Mouse (Mus musculus) liver, embryonic 13.5 days (tissue): Measurements from ENCODE around the gene Ncapd2. TPM values are rescaled to one million over a fixed set of nuclear protein-coding genes. Genes with fewer than 3 reads are reported as not detected.
A peak's percentile ranks its signal among the peaks of the same experiment; 100 is the strongest.

ENCODE experiments used
- ATAC-seq: fragments of 200-750 bp; cut with Nextera tagmentation; 2 replicates; pipeline ENCODE4 v1.8.0; 2017; ENCODE audit warnings: low read depth, mild to moderate bottlenecking, moderate number of reproducible peaks, moderate library complexity
- DNase-seq: peaks from one replicate; pipeline ENCODE4 v3.0.0; 2022
- H3K27ac ChIP-seq: fragments of 300-500 bp; sonication (generic); 2 replicates; pipeline ENCODE4 v1.5.1; 2015; ENCODE audit warnings: moderate library complexity, mild to moderate bottlenecking, inconsistent platforms
- H3K27me3 ChIP-seq: fragments of 300-500 bp; sonication (generic); 2 replicates; pipeline ENCODE4 v1.6.1; 2015; ENCODE audit warnings: mild to moderate bottlenecking, inconsistent platforms
- H3K36me3 ChIP-seq: fragments of 300-500 bp; sonication (generic); 2 replicates; pipeline ENCODE4 v1.6.1; 2015; ENCODE audit warnings: mild to moderate bottlenecking, inconsistent platforms
- H3K4me1 ChIP-seq: fragments of 300-500 bp; sonication (generic); replicated peaks from 2 replicates; pipeline ENCODE4 v1.6.1; 2015; ENCODE audit warnings: inconsistent platforms
- H3K4me2 ChIP-seq: fragments of 300-500 bp; sonication (generic); 2 replicates; pipeline ENCODE4 v1.6.1; 2015; ENCODE audit warnings: inconsistent platforms, mild to moderate bottlenecking, moderate library complexity
- H3K4me3 ChIP-seq: fragments of 300-500 bp; sonication (generic); replicated peaks from 2 replicates; pipeline ENCODE4 v1.5.1; 2015; ENCODE audit warnings: mild to moderate bottlenecking, inconsistent platforms
- H3K9ac ChIP-seq: fragments of 300-500 bp; sonication (generic); 2 replicates; pipeline ENCODE4 v1.6.1; 2015; ENCODE audit warnings: mild to moderate bottlenecking, inconsistent platforms
- H3K9me3 ChIP-seq: fragments of 300-500 bp; sonication (generic); replicated peaks from 2 replicates; pipeline ENCODE4 v1.6.1; 2016; ENCODE audit warnings: inconsistent platforms
- WGBS: fragments of 180-500 bp; shearing (Covaris S2); methylation state at CpG from one replicate; pipeline ENCODE4 v1.1.7; 2015; ENCODE audit not compliant: insufficient replicate concordance; 5-methylcytosine and 5-hydroxymethylcytosine counted together
- polyA plus RNA-seq: library from polyadenylated mRNA; unstranded; fragments of >200 nt; fragmentation: Nextera tagmentation; extraction: Ambion mirVana; gene quantifications from 2 replicates; pipeline ENCODE4 v1.2.1, GENCODE M21; 2015

Ncapd2 gene
- polyA plus RNA-seq, 1 experiment from 2014 or later = 94.5 TPM

DNA sequence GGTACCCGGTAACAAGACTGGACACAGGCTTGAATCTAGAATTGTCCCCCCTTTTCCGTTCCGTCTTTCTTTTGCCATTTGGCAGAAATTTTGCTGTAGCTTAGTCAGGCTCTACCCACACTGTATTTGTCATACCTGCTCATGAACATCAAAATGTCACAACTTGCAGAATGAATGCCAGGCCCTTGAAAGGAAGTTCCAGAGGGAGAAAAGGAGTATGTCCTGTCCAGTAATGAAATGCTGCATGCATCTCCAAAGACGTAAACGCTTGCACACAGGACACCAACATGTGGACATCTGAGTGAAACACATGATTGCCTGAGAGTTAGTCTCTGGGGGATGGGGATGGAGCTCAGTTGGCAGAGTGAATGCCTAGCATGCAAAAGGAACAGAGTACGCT, 22.2 kb upstream of the Ncapd2 start:
- Histone ChIP-seq H3K9ac (no peak overlapping the region), H3K27me3 (peaks cover 29% of the 10 kb centered on the region), H3K4me1 (peaks cover 16% of the 10 kb centered on the region), H3K36me3 (no peaks in the 10 kb centered on the region), H3K4me3 (no peak overlapping the region), H3K4me2 (no peak overlapping the region), H3K9me3 (no peaks in the 10 kb centered on the region), H3K27ac (no peak overlapping the region)
- ATAC-seq (no peak), DNase-seq (no peak)
- 71% methylated on average over 6 of the region's 6 CpGs for WGBS

DNA sequence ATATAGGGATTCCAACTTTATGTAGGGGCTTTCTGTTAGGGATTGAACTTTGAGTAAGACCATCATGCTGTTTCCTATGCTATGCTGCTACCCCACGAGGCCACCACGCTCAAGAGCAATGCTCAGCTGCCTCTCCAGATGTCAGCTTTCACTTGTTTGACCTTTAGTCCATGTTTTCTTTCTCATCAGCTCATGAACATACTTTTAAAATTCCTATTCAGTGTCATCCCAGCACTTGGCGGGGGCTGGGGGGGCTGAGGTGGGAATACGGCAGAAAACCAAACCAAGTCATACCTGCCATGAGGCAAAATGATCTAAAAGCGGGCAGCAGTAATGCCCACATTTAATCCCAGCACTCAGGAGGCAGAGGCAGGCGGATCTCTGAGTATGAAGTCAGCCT, 21.6 kb upstream of the Ncapd2 start:
- H3K27me3 ChIP-seq = peaks cover 29% of the 10 kb centered on the region
- H3K9me3 ChIP-seq = no peaks in the 10 kb centered on the region
- peaks cover 16% of the 10 kb centered on the region for H3K4me1 ChIP-seq
- WGBS = 53% methylated on average over 6 of the region's 6 CpGs
- H3K4me3 ChIP-seq = no peak overlapping the region
- no peak overlapping the region for H3K9ac ChIP-seq
- no peak overlapping the region for H3K27ac ChIP-seq
- no peak for ATAC-seq
- H3K36me3 ChIP-seq = no peaks in the 10 kb centered on the region
- H3K4me2 ChIP-seq = no peak overlapping the region
- no peak for DNase-seq

DNA sequence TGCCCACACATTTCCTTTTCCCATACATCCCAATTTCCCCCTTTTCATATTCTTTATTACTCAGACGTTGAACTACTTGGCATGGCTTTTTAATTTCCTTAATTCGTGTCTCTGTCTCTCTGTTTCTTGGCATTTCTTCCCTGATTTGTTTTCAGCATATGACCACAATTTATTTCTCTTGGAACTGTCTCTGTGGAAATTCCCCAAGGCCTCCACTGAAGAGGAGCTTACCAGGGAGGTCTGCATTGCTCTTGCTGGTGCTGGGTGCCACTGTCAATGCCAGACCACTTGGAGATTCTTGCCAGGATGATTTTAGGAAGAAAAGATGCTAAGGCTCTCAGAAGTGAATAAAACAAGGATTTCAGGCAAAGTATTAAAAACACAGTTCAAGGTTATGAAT, 21.1 kb upstream of the Ncapd2 start:
- H3K9ac ChIP-seq = no peak overlapping the region
- H3K27me3 ChIP-seq = peaks cover 29% of the 10 kb centered on the region
- DNase-seq (no peak), ATAC-seq (no peak)
- no peak overlapping the region for H3K4me3 ChIP-seq
- H3K27ac ChIP-seq = no peak overlapping the region
- no peaks in the 10 kb centered on the region for H3K36me3 ChIP-seq
- 37% methylated on average over 2 of the region's 2 CpGs for whole genome bisulfite sequencing
- no peaks in the 10 kb centered on the region for H3K9me3 ChIP-seq
- no peak overlapping the region for H3K4me2 ChIP-seq
- peaks cover 16% of the 10 kb centered on the region for H3K4me1 ChIP-seq

- Histone ChIP-seq H3K9me3 (no peaks in the 10 kb centered on the region), H3K36me3 (no peaks in the 10 kb centered on the region)
- ATAC-seq = no peak
Measured at GRCm38 (mm10) chr6:125210436-125210835, 18.9 kb upstream of the Ncapd2 start.

DNA sequence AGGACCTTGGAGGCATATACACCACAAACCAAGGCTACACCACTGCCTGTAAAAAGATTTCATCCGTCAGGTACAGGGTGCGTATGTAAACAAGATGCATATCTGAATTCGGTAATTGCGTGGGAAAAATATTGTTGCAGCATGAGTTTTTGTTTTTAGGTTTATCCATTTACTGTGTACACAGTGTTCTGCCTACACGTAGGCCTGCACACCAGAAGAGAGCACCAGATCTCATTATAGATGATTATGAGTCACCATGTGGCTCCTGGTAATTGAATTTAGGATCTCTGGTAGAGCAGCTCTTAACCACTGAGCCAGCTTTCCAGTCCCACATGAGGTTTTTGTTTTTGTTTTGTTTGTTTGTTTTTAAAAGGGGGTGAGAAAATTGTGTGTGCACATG, 5.7 kb upstream of the Ncapd2 start:
- H3K36me3 ChIP-seq = peaks cover 25% of the 10 kb centered on the region
- no peak for DNase-seq
- no peaks in the 10 kb centered on the region for H3K9me3 ChIP-seq
- peaks cover 14% of the 10 kb centered on the region for H3K4me1 ChIP-seq
- no peaks in the 10 kb centered on the region for H3K27me3 ChIP-seq
- no peak for ATAC-seq
- WGBS = 85% methylated on average over 5 of the region's 5 CpGs
- H3K9ac ChIP-seq = no peak overlapping the region
- no peak overlapping the region for H3K4me3 ChIP-seq
- H3K27ac ChIP-seq = no peak overlapping the region
- no peak overlapping the region for H3K4me2 ChIP-seq

More at GRCm38 (mm10) chr6:125210436-125210835, 18.9 kb upstream of the Ncapd2 start:
- Histone ChIP-seq H3K4me3 (no peak overlapping the region), H3K4me2 (no peak overlapping the region), H3K27me3 (peaks cover 29% of the 10 kb centered on the region), H3K9ac (no peak overlapping the region), H3K4me1 (no peaks in the 10 kb centered on the region), H3K27ac (no peak overlapping the region)
- WGBS = 62% methylated on average over 1 of the region's 1 CpGs
- DNase-seq = no peak

DNA sequence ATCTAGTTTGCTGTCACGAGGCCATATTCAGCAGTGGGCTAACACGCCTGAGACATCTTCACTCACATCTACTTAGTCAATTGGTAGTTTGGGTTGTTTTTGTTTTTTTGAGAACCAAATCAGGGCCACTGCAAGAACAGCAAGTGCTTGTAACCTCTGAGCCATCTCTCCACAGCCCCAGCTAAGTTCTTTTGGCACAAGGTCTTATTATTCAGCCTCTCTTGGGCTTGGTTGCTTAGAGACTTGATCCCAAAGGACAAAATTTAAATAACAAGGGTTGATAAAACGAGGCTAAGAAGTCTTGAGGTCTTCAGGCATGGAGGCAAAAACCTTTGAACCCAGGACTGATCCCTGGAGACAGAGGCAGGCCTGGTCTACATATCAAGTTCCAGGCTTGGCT, 4.8 kb upstream of the Ncapd2 start:
- Histone ChIP-seq H3K27ac (no peak overlapping the region), H3K4me3 (no peak overlapping the region), H3K9ac (no peak overlapping the region), H3K36me3 (peaks cover 25% of the 10 kb centered on the region), H3K4me2 (no peak overlapping the region), H3K27me3 (no peaks in the 10 kb centered on the region), H3K9me3 (no peaks in the 10 kb centered on the region), H3K4me1 (peaks cover 14% of the 10 kb centered on the region)
- ATAC-seq (no peak), DNase-seq (no peak)
- WGBS = 78% methylated on average over 3 of the region's 3 CpGs

DNA sequence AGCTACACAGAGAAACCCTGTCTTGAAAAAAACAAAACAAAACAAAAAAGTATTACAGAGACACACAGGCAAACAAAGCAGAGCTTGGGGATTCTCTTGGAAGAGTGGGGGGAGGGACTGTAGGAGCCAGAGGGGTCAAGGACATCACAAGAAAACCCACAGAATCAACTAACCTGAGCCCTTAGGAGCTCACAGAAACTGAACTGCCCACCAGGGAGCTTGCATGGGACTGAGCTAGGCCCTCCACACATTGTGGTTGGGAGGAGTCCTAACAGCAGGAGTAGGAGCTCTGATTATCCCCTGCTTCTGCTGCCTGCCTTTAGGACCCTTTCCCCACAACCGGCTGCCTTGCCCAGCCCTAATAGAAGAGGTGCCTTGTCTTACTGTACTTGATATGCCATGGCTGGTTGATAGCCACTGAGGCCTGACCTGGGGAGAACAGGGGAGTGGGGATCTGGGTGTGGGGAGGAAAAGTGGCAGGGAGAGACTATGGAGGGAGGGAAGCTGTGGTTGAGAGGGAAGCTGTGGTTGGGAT, 4.1 kb upstream of the Ncapd2 start:
- Histone ChIP-seq H3K9ac (no peak overlapping the region), H3K4me2 (no peak overlapping the region), H3K27ac (no peak overlapping the region), H3K27me3 (no peaks in the 10 kb centered on the region), H3K9me3 (no peaks in the 10 kb centered on the region), H3K4me1 (peaks cover 14% of the 10 kb centered on the region), H3K4me3 (no peak overlapping the region), H3K36me3 (peaks cover 25% of the 10 kb centered on the region)
- DNase-seq (no peak), ATAC-seq (no peak)
- 48% methylated on average over 1 of the region's 1 CpGs for WGBS

GRCm38 (mm10) chr6:125193390-125193789, 1.9 kb upstream of the Ncapd2 start:
- Histone ChIP-seq H3K4me2 (peak overlapping the region; percentile 75), H3K27me3 (no peaks in the 10 kb centered on the region), H3K9me3 (no peaks in the 10 kb centered on the region), H3K9ac (peak overlapping the region; percentile 92), H3K27ac (peak overlapping the region; percentile 100), H3K4me1 (peaks cover 34% of the 10 kb centered on the region), H3K4me3 (peak overlapping the region; percentile 83), H3K36me3 (peaks cover 39% of the 10 kb centered on the region)
- no peak for ATAC-seq
- 24% methylated on average over 7 of the region's 7 CpGs for WGBS
- DNase-seq = no peak

- no peak for ATAC-seq
- Histone ChIP-seq H3K4me2 (peak overlapping the region; percentile 75), H3K27me3 (no peaks in the 10 kb centered on the region)
Measured at GRCm38 (mm10) chr6:125192841-125193240, 1.3 kb upstream of the Ncapd2 start.

GRCm38 (mm10) chr6:125192016-125192714, 664 bp upstream of the Ncapd2 start:
- peaks cover 51% of the 10 kb centered on the region for H3K36me3 ChIP-seq
- peak overlapping the region; percentile 92 for H3K9ac ChIP-seq
- no peaks in the 10 kb centered on the region for H3K27me3 ChIP-seq
- ATAC-seq (peak; percentile 88), DNase-seq (peak; percentile 89)
- WGBS = under 1% methylated on average over 34 of the region's 34 CpGs
- H3K9me3 ChIP-seq = no peaks in the 10 kb centered on the region
- H3K4me3 ChIP-seq = peak overlapping the region; percentile 83
- H3K4me2 ChIP-seq = peak overlapping the region; percentile 75
- H3K4me1 ChIP-seq = peaks cover 46% of the 10 kb centered on the region
- peak overlapping the region; percentile 100 for H3K27ac ChIP-seq

More at GRCm38 (mm10) chr6:125192841-125193240, 1.3 kb upstream of the Ncapd2 start:
- WGBS = 13% methylated on average over 5 of the region's 5 CpGs
- H3K36me3 ChIP-seq = peaks cover 45% of the 10 kb centered on the region
- no peak for DNase-seq
- peak overlapping the region; percentile 83 for H3K4me3 ChIP-seq
- H3K9me3 ChIP-seq = no peaks in the 10 kb centered on the region
- H3K9ac ChIP-seq = peak overlapping the region; percentile 92
- peaks cover 39% of the 10 kb centered on the region for H3K4me1 ChIP-seq
- H3K27ac ChIP-seq = peak overlapping the region; percentile 100

GRCm38 (mm10) chr6:125190816-125191215, 685 bp downstream of the Ncapd2 start:
- peak overlapping the region; percentile 83 for H3K4me3 ChIP-seq
- peak overlapping the region; percentile 92 for H3K9ac ChIP-seq
- no peak for DNase-seq
- no peak for ATAC-seq
- H3K4me1 ChIP-seq = peaks cover 46% of the 10 kb centered on the region
- H3K4me2 ChIP-seq = peak overlapping the region; percentile 75
- H3K27ac ChIP-seq = peak overlapping the region; percentile 100
- H3K27me3 ChIP-seq = no peaks in the 10 kb centered on the region
- H3K9me3 ChIP-seq = no peaks in the 10 kb centered on the region
- peaks cover 65% of the 10 kb centered on the region for H3K36me3 ChIP-seq

GRCm38 (mm10) chr6:125186203-125186602, 5.3 kb downstream of the Ncapd2 start:
- WGBS = 91% methylated on average over 10 of the region's 10 CpGs
- Histone ChIP-seq H3K4me1 (peaks cover 32% of the 10 kb centered on the region), H3K36me3 (peaks cover 86% of the 10 kb centered on the region), H3K4me2 (no peak overlapping the region), H3K4me3 (no peak overlapping the region), H3K27me3 (no peaks in the 10 kb centered on the region), H3K27ac (no peak overlapping the region), H3K9ac (no peak overlapping the region), H3K9me3 (no peaks in the 10 kb centered on the region)
- no peak for DNase-seq
- no peak for ATAC-seq
